Mouse (Mus musculus): ENCODE measurements around the gene Ubash3a. TPM values are rescaled to one million over a fixed set of nuclear protein-coding genes. Genes with fewer than 3 reads are reported as not detected.

The Ubash3a gene
- total RNA-seq, 2 experiments from 2014 or later, result not detected

DNA sequence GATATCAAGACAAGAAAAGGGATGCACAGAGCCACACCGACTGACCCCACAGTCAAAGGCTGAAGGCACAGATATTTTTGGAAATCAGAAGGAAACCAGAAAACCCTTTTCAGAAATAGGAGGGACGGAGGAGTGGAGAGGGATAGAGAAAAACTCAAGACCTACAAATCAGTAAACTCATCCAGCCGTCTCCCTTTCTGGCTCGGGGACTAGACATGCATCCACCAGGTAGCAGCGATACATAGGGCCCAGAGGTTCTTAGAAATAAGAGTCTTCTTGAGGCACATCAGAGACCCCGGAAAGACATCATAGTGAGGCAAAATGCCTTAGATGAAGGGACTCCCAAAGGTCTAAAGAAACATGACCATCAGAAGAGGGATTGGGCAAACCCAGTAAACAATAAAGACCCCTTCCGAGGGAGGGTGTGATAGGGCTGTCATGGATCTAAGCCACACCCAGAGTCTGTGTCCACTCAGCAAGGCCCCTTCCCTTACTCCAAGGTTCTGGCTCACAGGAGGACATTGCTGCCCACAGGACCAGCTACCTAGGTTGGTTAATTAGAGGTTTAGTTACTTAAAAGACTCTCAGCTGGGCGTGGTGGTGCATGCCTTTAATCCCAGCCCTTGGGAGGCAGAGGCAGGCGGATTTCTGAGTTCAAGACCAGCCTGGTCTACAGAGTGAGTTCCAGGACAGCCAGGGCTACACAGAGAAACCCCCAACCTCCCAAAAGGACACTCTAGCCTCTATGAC lies 64.9 kb downstream of the Ubash3a start:
- DNase-seq, result no peak
- intact Hi-C loops (cut with DNase I; ENCODE audit: low total_unique reads), result loop anchor here (5.0 kb wide), 1 partner anchor 35 kb away; no protein-coding TSS in a partner anchor

- no peak for DNase-seq
- intact Hi-C loops (cut with DNase I; ENCODE audit: low total_unique reads), result loop anchor here (5.0 kb wide), 1 partner anchor 34 kb away; no protein-coding TSS in a partner anchor
These were observed 66.0 kb downstream of the Ubash3a start for GRCm38 (mm10) chr17:31273631-31274030.

- intact Hi-C loops (cut with DNase I; ENCODE audit: low total_unique reads), result no loop called here
- DNase-seq, result no peak
These were observed 67.5 kb downstream of the Ubash3a start for GRCm38 (mm10) chr17:31275181-31275580.

GRCm38 (mm10) chr17:31276207-31276921 lies 68.7 kb downstream of the Ubash3a start:
- intact Hi-C loops (cut with DNase I; ENCODE audit: low total_unique reads), result no loop called here
- DNase-seq, result no peak

- DNase-seq, result peak; percentile 99
- intact Hi-C loops (cut with DNase I; ENCODE audit: low total_unique reads), result no loop called here
These were observed 69.5 kb downstream of the Ubash3a start, which contains the start of gene Rsph1 for GRCm38 (mm10) chr17:31276922-31277918. Gene Rsph1, minus strand, starts transcription at chr17:31277383.

DNA sequence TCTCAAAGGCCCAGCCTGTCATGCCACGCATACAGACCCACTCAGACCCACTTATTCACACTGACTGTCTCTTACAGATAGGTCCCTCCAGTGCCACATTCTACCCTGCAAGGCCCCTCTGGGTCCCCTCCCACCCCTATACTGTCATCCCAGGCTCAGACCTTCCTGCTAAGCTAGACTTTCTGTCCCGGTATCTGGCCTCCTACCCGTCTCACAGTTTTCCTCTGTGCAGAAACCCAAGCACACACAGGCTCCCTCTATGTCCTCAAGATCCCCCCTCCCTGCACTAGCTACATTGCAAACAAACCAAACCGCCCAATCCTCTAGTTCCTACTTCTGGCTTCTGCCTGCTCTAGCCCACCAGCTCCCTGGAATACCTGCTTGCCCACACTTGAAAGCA lies 70.3 kb downstream of the Ubash3a start:
- DNase-seq, result no peak
- intact Hi-C loops (cut with DNase I; ENCODE audit: low total_unique reads), result no loop called here

- intact Hi-C loops (cut with DNase I; ENCODE audit: low total_unique reads), result no loop called here
These were observed 71.9 kb downstream of the Ubash3a start for GRCm38 (mm10) chr17:31279541-31279940.

DNA sequence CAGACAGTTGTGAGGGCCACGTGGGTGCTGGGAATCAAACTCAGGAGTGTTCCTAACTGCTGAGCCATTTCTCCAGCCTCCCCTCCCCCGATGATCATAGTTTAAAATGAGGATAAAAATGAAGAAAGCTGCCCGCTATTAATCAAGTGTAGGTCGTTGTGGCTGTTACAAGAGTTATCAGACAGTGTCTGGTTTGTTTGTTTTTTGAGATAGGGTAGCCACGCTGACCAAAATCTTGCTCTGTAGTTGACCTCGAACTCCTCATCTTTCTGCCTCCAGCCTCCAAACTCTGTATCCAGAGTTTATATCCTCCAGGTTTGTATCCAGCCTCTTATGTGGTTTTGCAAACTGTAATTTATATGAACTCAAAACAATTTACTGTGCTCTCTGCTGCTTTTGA lies 72.6 kb downstream of the Ubash3a start:
- intact Hi-C loops (cut with DNase I; ENCODE audit: low total_unique reads), result no loop called here
- DNase-seq, result no peak

More at GRCm38 (mm10) chr17:31279541-31279940, 71.9 kb downstream of the Ubash3a start:
- no peak for DNase-seq

GRCm38 (mm10) chr17:31281830-31282686 lies 74.4 kb downstream of the Ubash3a start:
- no peak for DNase-seq
- intact Hi-C loops (cut with DNase I; ENCODE audit: low total_unique reads), result no loop called here

DNA sequence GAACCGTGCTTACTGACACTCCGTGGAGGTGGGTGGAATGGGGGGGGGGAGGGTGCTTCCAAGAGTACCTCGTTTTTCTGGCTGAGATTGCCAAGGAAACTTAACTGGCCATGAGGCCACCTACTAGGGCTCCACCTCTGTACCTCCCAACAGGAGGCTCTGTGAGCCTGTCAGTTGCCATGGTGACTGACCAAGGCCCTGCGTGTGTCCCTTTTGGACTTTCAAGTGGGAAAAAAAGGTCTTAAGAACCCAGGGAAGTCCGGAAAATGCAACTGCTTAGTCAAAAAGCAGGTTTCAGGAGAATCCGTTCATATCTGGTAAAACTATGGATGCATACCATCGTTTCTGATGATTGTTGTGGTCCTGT lies 75.0 kb downstream of the Ubash3a start:
- no peak for DNase-seq
- intact Hi-C loops (cut with DNase I; ENCODE audit: low total_unique reads), result no loop called here

GRCm38 (mm10) chr17:31285867-31286266 lies 78.2 kb downstream of the Ubash3a start:
- DNase-seq, result no peak
- intact Hi-C loops (cut with DNase I; ENCODE audit: low total_unique reads), result no loop called here

GRCm38 (mm10) chr17:31286492-31286891 lies 78.8 kb downstream of the Ubash3a start, which contains the start of gene Slc37a1:
Gene Slc37a1, plus strand, starts transcription at chr17:31286792.
- intact Hi-C loops (cut with DNase I; ENCODE audit: low total_unique reads), result no loop called here
- no peak for DNase-seq

GRCm38 (mm10) chr17:31287216-31287615 lies 79.5 kb downstream of the Ubash3a start:
- intact Hi-C loops (cut with DNase I; ENCODE audit: low total_unique reads), result no loop called here
- no peak for DNase-seq

- DNase-seq, result no peak
- intact Hi-C loops (cut with DNase I; ENCODE audit: low total_unique reads), result no loop called here
These were observed 81.5 kb downstream of the Ubash3a start for GRCm38 (mm10) chr17:31288999-31289726.

- intact Hi-C loops (cut with DNase I; ENCODE audit: low total_unique reads), result no loop called here
- DNase-seq, result no peak
These were observed 82.6 kb downstream of the Ubash3a start for GRCm38 (mm10) chr17:31290311-31290710.

GRCm38 (mm10) chr17:31290859-31291258 lies 83.2 kb downstream of the Ubash3a start:
- intact Hi-C loops (cut with DNase I; ENCODE audit: low total_unique reads), result no loop called here
- no peak for DNase-seq

- intact Hi-C loops (cut with DNase I; ENCODE audit: low total_unique reads), result no loop called here
- no peak for DNase-seq
These were observed 86.9 kb downstream of the Ubash3a start for GRCm38 (mm10) chr17:31294363-31295214.
